In the genomic region with DNA sequence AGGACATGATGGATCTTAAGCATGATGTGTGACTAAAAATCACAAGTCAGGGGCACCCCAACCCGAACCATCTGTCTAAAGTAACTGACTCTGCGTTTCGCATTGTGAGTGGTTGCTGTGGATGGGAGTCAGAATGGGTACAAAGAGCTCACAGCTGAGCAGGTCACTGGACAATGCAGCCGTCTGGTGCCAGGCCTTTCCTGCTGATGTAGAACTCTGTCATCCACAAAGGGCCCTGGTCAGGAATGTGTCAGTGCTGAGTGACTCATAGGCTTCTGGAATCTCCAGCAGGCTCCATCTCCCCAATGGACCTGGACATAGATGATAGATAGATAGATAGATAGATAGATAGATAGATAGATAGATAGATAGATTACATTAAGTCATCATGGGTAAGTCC, we compare ENCODE assay signal across 24 mouse cellular contexts.
A peak's percentile ranks its signal among the peaks of the same experiment; 100 is the strongest.
DNase-seq lines count a peak whose midpoint lies in the region; ATAC-seq lines count a peak whose summit lies in the region.
"Had no signal": no experiment of that assay in that cellular context is flagged by ENCODE, and none has a peak within 500 bp of the region (broad histone marks: within the 10 kb centered on the region; RNA-seq: fewer than 3 reads in every experiment).

No protein-coding gene starts in this region.

- H3K4me1 ChIP-seq in midbrain, embryonic 13.5 days (replicated peaks), result no peaks in the 10 kb centered on the region
- H3K4me1 ChIP-seq: embryonic facial prominence, embryonic 12.5 days; embryonic facial prominence, embryonic 15.5 days; heart, embryonic 10.5 days; heart, embryonic 13.5 days had no signal

- WGBS in midbrain, embryonic 13.5 days, result 81% methylated on average over 4 of the region's 4 CpGs

- H3K9me3 ChIP-seq in midbrain, embryonic 13.5 days, result no peaks in the 10 kb centered on the region
- H3K9me3 ChIP-seq: embryonic facial prominence, embryonic 12.5 days; embryonic facial prominence, embryonic 15.5 days; heart, embryonic 10.5 days; heart, embryonic 13.5 days had no signal

- H3K9ac ChIP-seq in midbrain, embryonic 13.5 days (replicated peaks), result no peak overlapping the region
- H3K9ac ChIP-seq: embryonic facial prominence, embryonic 12.5 days; embryonic facial prominence, embryonic 15.5 days; forebrain, postnatal 0 days; heart, embryonic 13.5 days; hindbrain, embryonic 14.5 days had no signal

- peaks cover 14% of the 10 kb centered on the region; the same call in 1 of the 2 replicates for H3K27me3 ChIP-seq in midbrain, embryonic 13.5 days
- H3K27me3 ChIP-seq: embryonic facial prominence, embryonic 12.5 days; embryonic facial prominence, embryonic 15.5 days; heart, embryonic 13.5 days had no signal

- H3K4me3 ChIP-seq in midbrain, embryonic 13.5 days (replicated peaks), result no peak overlapping the region
- H3K4me3 ChIP-seq: embryonic facial prominence, embryonic 12.5 days; embryonic facial prominence, embryonic 15.5 days; gastrocnemius, adult 2 months; heart, embryonic 10.5 days; heart, embryonic 13.5 days had no signal

- peak; percentile 8 for DNase-seq in adrenal gland, postnatal 25 days
- DNase-seq in adrenal gland, postnatal 4 days (ENCODE audit: low spot score in 2 of 2), result no peak
- DNase-seq in layer of hippocampus, adult 11-12 months (ENCODE audit: low spot score), result peak; percentile 9
- DNase-seq in layer of hippocampus, adult 8-10 months (ENCODE audit: low spot score in 2 of 2), result no peak
- DNase-seq in brain, adult 2 months (ENCODE audit: low read depth, low spot score), result peak; percentile 46
- DNase-seq: cerebellum, adult 18-20 months; cerebellum, adult 9-10 months; cerebellum, postnatal 14 days; forebrain, postnatal 0 days; gastrocnemius, adult 2 months; gastrocnemius, postnatal 14 days; heart, adult 18-20 months; heart, postnatal 14 days; heart, postnatal 4 days; kidney, adult 2 months had no signal

- no peak overlapping the region for H3K4me2 ChIP-seq in midbrain, embryonic 13.5 days (replicated peaks)
- H3K4me2 ChIP-seq: embryonic facial prominence, embryonic 12.5 days; embryonic facial prominence, embryonic 15.5 days; heart, embryonic 13.5 days; hindbrain, embryonic 14.5 days had no signal

- H3K36me3 ChIP-seq in midbrain, embryonic 13.5 days, result no peaks in the 10 kb centered on the region
- H3K36me3 ChIP-seq: embryonic facial prominence, embryonic 12.5 days; embryonic facial prominence, embryonic 15.5 days; heart, embryonic 10.5 days; heart, embryonic 13.5 days had no signal

- no peak overlapping the region for H3K27ac ChIP-seq in midbrain, embryonic 13.5 days
- H3K27ac ChIP-seq: embryonic facial prominence, embryonic 12.5 days; embryonic facial prominence, embryonic 15.5 days; gastrocnemius, adult 2 months; heart, embryonic 10.5 days; heart, embryonic 13.5 days; hindbrain, embryonic 14.5 days had no signal

- no peak for ATAC-seq in midbrain, embryonic 13.5 days
- ATAC-seq: CD4-positive, CD25-positive, alpha-beta regulatory T cell, adult 4 months; forebrain, embryonic 14.5 days; forebrain, postnatal 0 days; intestine, postnatal 0 days had no signal

Comparison
In these comparisons a context has a peak if more than half of its experiments do, and no peak if none do; other contexts are left out.
1. DNase-seq: peak in adrenal gland, postnatal 25 days (single experiment), layer of hippocampus, adult 11-12 months (single experiment) and brain, adult 2 months (single experiment); none in adrenal gland, postnatal 4 days (0 of 2) and layer of hippocampus, adult 8-10 months (0 of 2).